ENCODE assay signal across 21 mouse cellular contexts in genomic region chr16:51967051-51967845, GRCm38 (mm10).
DNase-seq lines count a peak whose midpoint lies in the region; ATAC-seq and TF ChIP-seq lines count a peak whose summit lies in the region.
"Had no signal": no experiment of that assay in that cellular context is flagged by ENCODE, and none has a peak within 500 bp of the region (broad histone marks: within the 10 kb centered on the region; RNA-seq: fewer than 3 reads in every experiment).

No protein-coding gene starts in this region.

- no peak overlapping the region for H3K9ac ChIP-seq in kidney, postnatal 0 days (ENCODE audit: low read depth, low read length)
- no peak overlapping the region for H3K9ac ChIP-seq in kidney, embryonic 15.5 days
- no peak overlapping the region for H3K9ac ChIP-seq in midbrain, embryonic 14.5 days (replicated peaks; ENCODE audit: low read length)
- H3K9ac ChIP-seq: forebrain, embryonic 13.5 days; hindbrain, embryonic 15.5 days; intestine, embryonic 15.5 days; midbrain, embryonic 13.5 days had no signal

- no peaks in the 10 kb centered on the region for H3K9me3 ChIP-seq in kidney, postnatal 0 days (replicated peaks; ENCODE audit: low read length)
- no peaks in the 10 kb centered on the region for H3K9me3 ChIP-seq in kidney, embryonic 15.5 days (replicated peaks)
- no peaks in the 10 kb centered on the region for H3K9me3 ChIP-seq in midbrain, embryonic 14.5 days (ENCODE audit: control insufficient read depth, low read length)
- H3K9me3 ChIP-seq: forebrain, embryonic 13.5 days; hindbrain, embryonic 15.5 days; intestine, embryonic 15.5 days; midbrain, embryonic 13.5 days had no signal

- H3K4me2 ChIP-seq in kidney, postnatal 0 days (ENCODE audit: low read length), result no peak overlapping the region
- H3K4me2 ChIP-seq in kidney, embryonic 15.5 days, result no peak overlapping the region
- no peak overlapping the region for H3K4me2 ChIP-seq in midbrain, embryonic 14.5 days (ENCODE audit: low read length)
- H3K4me2 ChIP-seq: forebrain, embryonic 13.5 days; hindbrain, embryonic 15.5 days; intestine, embryonic 15.5 days; midbrain, embryonic 13.5 days had no signal

- H3K4me3 ChIP-seq in kidney, postnatal 0 days (replicated peaks; ENCODE audit: low read depth, low read length), result no peak overlapping the region
- no peak overlapping the region for H3K4me3 ChIP-seq in kidney, embryonic 15.5 days (replicated peaks)
- no peak overlapping the region for H3K4me3 ChIP-seq in midbrain, embryonic 14.5 days (replicated peaks; ENCODE audit: low read depth, low read length)
- H3K4me3 ChIP-seq: forebrain, embryonic 13.5 days; heart, adult 2 months; hindbrain, embryonic 15.5 days; intestine, embryonic 15.5 days; layer of hippocampus, adult 2 months; midbrain, embryonic 13.5 days had no signal

- no peak for ATAC-seq in kidney, postnatal 0 days (replicated peaks; ENCODE audit: low FRiP score, low read depth)
- no peak for ATAC-seq in kidney, embryonic 15.5 days (replicated peaks; ENCODE audit: low FRiP score)
- no peak for ATAC-seq in midbrain, embryonic 14.5 days (ENCODE audit: low FRiP score, low TSS enrichment)
- ATAC-seq: forebrain, embryonic 13.5 days; intestine, embryonic 15.5 days; midbrain, embryonic 13.5 days had no signal

- H3K27me3 ChIP-seq in kidney, postnatal 0 days (ENCODE audit: insufficient read depth, low read length), result no peaks in the 10 kb centered on the region
- no peaks in the 10 kb centered on the region for H3K27me3 ChIP-seq in kidney, embryonic 15.5 days
- no peaks in the 10 kb centered on the region for H3K27me3 ChIP-seq in midbrain, embryonic 14.5 days (ENCODE audit: control insufficient read depth, insufficient read depth, low read length)
- H3K27me3 ChIP-seq: CH12.LX; forebrain, embryonic 13.5 days; hindbrain, embryonic 15.5 days; intestine, embryonic 15.5 days; midbrain, embryonic 13.5 days had no signal

- TF ChIP-seq CTCF in kidney, postnatal 0 days (IDR thresholded peaks at IDR 0.05; ENCODE audit: low read depth), result no peak

- H3K36me3 ChIP-seq in kidney, postnatal 0 days (ENCODE audit: insufficient read depth, low read length), result no peaks in the 10 kb centered on the region
- H3K36me3 ChIP-seq in kidney, embryonic 15.5 days, result no peaks in the 10 kb centered on the region
- no peaks in the 10 kb centered on the region for H3K36me3 ChIP-seq in midbrain, embryonic 14.5 days (ENCODE audit: control insufficient read depth, insufficient read depth, low read length)
- H3K36me3 ChIP-seq: hindbrain, embryonic 15.5 days; intestine, embryonic 15.5 days; midbrain, embryonic 13.5 days had no signal

- WGBS in kidney, postnatal 0 days, result 66% methylated on average over 6 of the region's 6 CpGs
- WGBS in kidney, embryonic 15.5 days, result 77% methylated on average over 6 of the region's 6 CpGs
- WGBS in midbrain, embryonic 14.5 days, result 95% methylated on average over 6 of the region's 6 CpGs

- H3K27ac ChIP-seq in kidney, postnatal 0 days, result no peak overlapping the region
- H3K27ac ChIP-seq in kidney, embryonic 15.5 days, result no peak overlapping the region
- H3K27ac ChIP-seq in midbrain, embryonic 14.5 days (replicated peaks; ENCODE audit: low read depth, low read length), result no peak overlapping the region
- H3K27ac ChIP-seq: forebrain, embryonic 13.5 days; heart, adult 2 months; hindbrain, embryonic 15.5 days; intestine, embryonic 15.5 days; layer of hippocampus, adult 2 months; midbrain, embryonic 13.5 days had no signal

- no peaks in the 10 kb centered on the region for H3K4me1 ChIP-seq in kidney, postnatal 0 days (replicated peaks; ENCODE audit: insufficient read depth, low read length)
- no peaks in the 10 kb centered on the region for H3K4me1 ChIP-seq in kidney, embryonic 15.5 days
- H3K4me1 ChIP-seq in midbrain, embryonic 14.5 days (ENCODE audit: control insufficient read depth, insufficient read depth, low read length), result no peaks in the 10 kb centered on the region
- H3K4me1 ChIP-seq: forebrain, embryonic 13.5 days; hindbrain, embryonic 15.5 days; intestine, embryonic 15.5 days; midbrain, embryonic 13.5 days had no signal

- peak; percentile 26 for DNase-seq in adrenal gland, postnatal 14 days
- DNase-seq in adrenal gland, postnatal 25 days, result no peak
- DNase-seq in kidney, postnatal 0 days (ENCODE audit: low spot score), result peak; percentile 38
- DNase-seq in urinary bladder, postnatal 14 days (ENCODE audit: low spot score), result peak; percentile 16
- DNase-seq in urinary bladder, adult 2 months (ENCODE audit: low spot score), result no peak
- no peak for DNase-seq in layer of hippocampus, postnatal 36 days
- no peak for DNase-seq in midbrain, embryonic 14.5 days
- DNase-seq: adrenal gland, adult 2 months; cerebellum, adult 11-12 months; cerebellum, postnatal 36 days; heart, adult 2 months; heart, postnatal 4 days; spleen, adult 18-20 months; thymus, postnatal 25 days had no signal

Comparison
In these comparisons a context has a peak if more than half of its experiments do, and no peak if none do; other contexts are left out.
1. DNase-seq: peak in adrenal gland, postnatal 14 days (single experiment), kidney, postnatal 0 days (single experiment) and urinary bladder, postnatal 14 days (single experiment); none in adrenal gland, postnatal 25 days (single experiment), urinary bladder, adult 2 months (single experiment), layer of hippocampus, postnatal 36 days (0 of 2) and midbrain, embryonic 14.5 days (single experiment).